Mouse (Mus musculus) lung, adult 2 months (tissue): ENCODE results near the gene Wt1.

Source experiments
- CTCF ChIP-seq: fragments of 200-500 bp; IDR thresholded peaks from 2 replicates; pipeline ENCODE4 v1.5.1; 2011; ENCODE audit warnings: mild to moderate bottlenecking, low read length, control low read depth; ENCODE audit not compliant: insufficient read depth
- POLR2A ChIP-seq: fragments of 200-500 bp; IDR thresholded peaks from 2 replicates; pipeline ENCODE4 v1.6.1; 2011; ENCODE audit warnings: low read depth, mild to moderate bottlenecking, control low read depth, low read length, borderline replicate concordance; ENCODE audit errors: extremely low read depth

- TF ChIP-seq CTCF: no peak
- no peak for TF ChIP-seq POLR2A
Measured at GRCm38 (mm10) chr2:105082256-105082790, 44.0 kb upstream of the Wt1 start.
